Mouse (Mus musculus) heart, embryonic 10.5 days (tissue): Measurements from ENCODE around the gene Timm13. TPM values are rescaled to one million over a fixed set of nuclear protein-coding genes. Genes with fewer than 3 reads are reported as not detected.

Experiments used
- DNase-seq: peaks from one replicate; pipeline ENCODE4 v3.0.0-alpha.2; 2017; ENCODE audit warnings: low spot score
- H3K27ac ChIP-seq: fragments of 300-500 bp; sonication (generic); 2 replicates; pipeline ENCODE4 v1.5.1; 2016; ENCODE audit warnings: mild to moderate bottlenecking
- H3K27me3 ChIP-seq: fragments of 300-500 bp; sonication (generic); 2 replicates; pipeline ENCODE4 v1.6.1; 2016; ENCODE audit warnings: mild to moderate bottlenecking; ENCODE audit not compliant: poor library complexity, insufficient read depth, severe bottlenecking
- H3K36me3 ChIP-seq: fragments of 300-500 bp; sonication (generic); 2 replicates; pipeline ENCODE4 v1.6.1; 2016; ENCODE audit warnings: mild to moderate bottlenecking, moderate library complexity
- H3K4me1 ChIP-seq: fragments of 300-500 bp; sonication (generic); 2 replicates; pipeline ENCODE4 v1.6.1; 2016; ENCODE audit warnings: mild to moderate bottlenecking
- H3K4me3 ChIP-seq: fragments of 300-500 bp; sonication (generic); 2 replicates; pipeline ENCODE4 v1.5.1; 2016; ENCODE audit warnings: mild to moderate bottlenecking, moderate library complexity
- H3K9me3 ChIP-seq: fragments of 300-500 bp; sonication (generic); 2 replicates; pipeline ENCODE4 v1.6.1; 2016; ENCODE audit warnings: mild to moderate bottlenecking, moderate library complexity
- WGBS: fragments of 180-500 bp; shearing (Covaris S2); methylation state at CpG from one replicate; pipeline ENCODE4 v1.1.7; 2016; 5-methylcytosine and 5-hydroxymethylcytosine counted together
- polyA plus RNA-seq: library from polyadenylated mRNA; unstranded; fragments of >200 nt; fragmentation: Nextera tagmentation; extraction: Ambion mirVana; gene quantifications from 2 replicates; pipeline ENCODE4 v1.2.1, GENCODE M21; 2016

Timm13 gene
- polyA plus RNA-seq, 1 experiment from 2014 or later = 363 TPM

DNA sequence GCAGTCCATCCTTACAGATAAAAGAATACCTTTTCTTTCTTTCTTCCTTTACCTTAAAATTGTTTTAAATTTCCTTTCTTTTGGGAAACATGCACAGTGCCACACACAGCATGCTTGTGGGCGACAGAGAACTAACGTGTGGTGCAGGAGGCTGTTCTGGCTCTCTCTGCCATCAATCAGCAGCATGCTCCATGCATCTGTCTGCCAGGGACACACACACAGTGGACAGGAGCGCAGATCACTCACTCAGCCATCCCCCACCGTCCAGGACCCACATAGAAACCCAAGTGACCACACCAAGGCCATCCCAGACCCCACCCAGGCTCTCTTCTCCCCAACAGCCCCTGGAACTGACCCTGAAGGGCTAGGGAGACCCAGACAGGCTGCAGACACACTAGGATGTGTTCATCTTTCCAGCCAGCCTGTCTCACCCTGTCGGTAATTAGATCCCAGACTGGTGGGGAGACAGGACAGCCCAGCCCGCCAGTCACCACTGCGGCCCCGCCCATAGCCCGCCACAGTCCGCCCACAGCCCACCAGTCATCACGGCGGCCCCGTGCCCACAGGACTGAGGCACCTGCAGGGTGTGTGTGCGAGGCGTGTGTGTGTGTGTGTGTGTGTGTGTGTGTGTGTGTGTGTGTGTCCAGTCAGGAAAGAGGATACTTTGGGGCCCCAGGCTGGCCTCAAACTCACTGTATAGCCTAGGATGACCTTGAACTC lies 38.2 kb upstream of the Timm13 start:
- H3K36me3 ChIP-seq = no peaks in the 10 kb centered on the region
- H3K4me1 ChIP-seq = peaks cover 92% of the 10 kb centered on the region
- H3K9me3 ChIP-seq = no peaks in the 10 kb centered on the region
- peak; percentile 88 for DNase-seq
- peak overlapping the region; percentile 91 for H3K27ac ChIP-seq
- whole genome bisulfite sequencing = 10% methylated on average over 15 of the region's 15 CpGs
- peaks cover 43% of the 10 kb centered on the region for H3K27me3 ChIP-seq
- peak overlapping the region; percentile 53 for H3K4me3 ChIP-seq

DNA sequence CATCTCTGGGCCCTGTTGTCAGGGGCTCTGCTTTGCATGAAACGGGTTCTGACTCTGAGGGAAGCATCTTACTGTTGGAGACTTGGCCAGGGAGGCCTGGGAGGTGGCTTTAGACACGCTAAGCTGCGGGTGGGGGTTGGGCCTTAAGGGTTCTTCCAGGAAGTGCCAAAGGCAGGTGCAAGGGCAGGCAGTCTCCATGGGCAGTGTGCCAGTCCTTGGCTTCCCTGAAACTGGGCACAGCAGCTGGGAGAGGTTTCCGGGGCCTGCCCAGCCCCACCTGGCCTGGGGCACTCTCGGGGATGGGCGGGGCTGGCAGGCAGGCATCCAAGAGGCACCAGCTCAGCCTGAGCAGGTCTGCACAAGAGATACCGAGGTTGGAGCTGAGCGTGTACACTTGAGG lies 36.9 kb upstream of the Timm13 start:
- Histone ChIP-seq H3K36me3 (no peaks in the 10 kb centered on the region), H3K27me3 (peaks cover 57% of the 10 kb centered on the region), H3K9me3 (no peaks in the 10 kb centered on the region), H3K4me3 (no peak overlapping the region), H3K27ac (peak overlapping the region; percentile 91), H3K4me1 (peaks cover 92% of the 10 kb centered on the region)
- WGBS = 29% methylated on average over 8 of the region's 8 CpGs
- no peak for DNase-seq

DNA sequence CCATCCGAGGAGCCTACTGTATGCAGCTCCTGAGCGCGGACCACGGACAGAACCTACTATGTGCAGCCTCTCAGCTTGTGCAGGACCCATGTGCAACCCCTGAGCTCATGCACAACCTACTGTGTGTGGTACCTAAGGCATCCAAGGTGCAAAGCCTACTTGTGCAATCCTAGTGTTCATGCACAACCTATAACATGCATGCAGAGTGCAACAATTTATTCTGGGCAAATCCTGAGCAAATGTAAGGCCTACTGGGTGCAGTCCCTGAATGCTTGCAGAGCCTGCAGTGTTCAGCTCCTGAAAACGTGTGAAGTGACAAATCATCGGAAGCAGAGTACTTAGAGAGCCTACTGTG lies 36.0 kb upstream of the Timm13 start:
- Histone ChIP-seq H3K9me3 (no peaks in the 10 kb centered on the region), H3K27ac (peak overlapping the region; percentile 91), H3K4me3 (peak overlapping the region; percentile 61), H3K27me3 (peaks cover 65% of the 10 kb centered on the region), H3K4me1 (peaks cover 96% of the 10 kb centered on the region), H3K36me3 (no peaks in the 10 kb centered on the region)
- 13% methylated on average over 6 of the region's 6 CpGs for WGBS
- DNase-seq = no peak

DNA sequence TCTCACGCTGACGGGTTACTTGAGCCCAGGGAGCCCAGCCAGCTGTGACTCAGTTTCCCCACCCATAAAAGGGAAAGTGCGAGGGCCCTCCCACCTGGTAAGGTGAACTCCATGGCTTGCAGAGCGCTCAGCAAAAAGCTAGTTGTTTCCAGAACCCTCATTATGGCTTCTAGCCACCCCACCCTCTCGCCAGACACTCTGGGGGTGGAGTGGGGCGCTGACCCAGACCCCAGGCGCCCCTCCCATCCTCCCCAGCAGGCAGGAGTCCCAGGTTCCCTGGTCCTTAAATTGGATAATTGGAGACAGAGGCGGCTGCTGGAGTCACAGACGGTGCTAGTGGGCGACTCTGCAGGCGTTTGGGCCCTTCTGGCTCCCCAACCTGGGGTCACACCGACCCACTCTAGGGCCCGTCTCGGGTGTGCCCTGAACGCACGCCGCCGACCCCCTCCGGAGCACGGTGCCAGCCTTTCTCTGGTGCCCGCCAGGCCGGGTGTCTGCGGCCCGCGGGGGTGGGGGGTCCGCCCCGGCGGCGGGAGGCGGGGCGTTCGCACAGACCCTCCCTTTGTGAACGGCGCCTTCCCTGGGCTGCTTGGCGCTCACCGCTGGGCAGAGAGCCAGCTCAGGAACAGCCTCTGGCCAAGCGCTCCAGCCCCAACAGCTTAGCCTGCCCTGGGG lies 35.5 kb upstream of the Timm13 start:
- H3K27me3 ChIP-seq = peaks cover 71% of the 10 kb centered on the region
- DNase-seq = peak; percentile 86
- H3K27ac ChIP-seq = peak overlapping the region; percentile 91
- WGBS = 1% methylated on average over 37 of the region's 37 CpGs
- H3K9me3 ChIP-seq = no peaks in the 10 kb centered on the region
- H3K4me3 ChIP-seq = peak overlapping the region; percentile 61
- H3K36me3 ChIP-seq = no peaks in the 10 kb centered on the region
- peaks cover 96% of the 10 kb centered on the region for H3K4me1 ChIP-seq

DNA sequence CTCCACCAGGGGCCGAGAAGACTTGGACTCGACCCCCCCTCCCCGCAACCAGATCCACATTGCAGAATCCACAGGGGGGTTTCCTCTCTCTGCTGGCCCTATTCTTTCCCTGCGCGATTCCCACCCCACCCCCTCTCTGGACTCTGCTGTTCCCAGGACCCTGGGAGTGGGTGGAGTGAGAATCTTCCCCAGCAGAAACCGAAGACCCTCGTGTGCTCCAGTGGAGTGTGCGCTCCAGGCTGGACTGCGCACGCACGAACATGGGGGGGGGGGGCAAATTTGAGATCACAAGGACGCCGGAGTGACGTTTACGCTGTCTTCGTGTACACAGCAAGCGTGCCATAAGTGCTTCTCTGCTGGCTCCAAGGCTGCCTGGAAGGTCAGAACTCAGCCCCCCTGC lies 34.9 kb upstream of the Timm13 start:
- peak overlapping the region; percentile 61 for H3K4me3 ChIP-seq
- H3K9me3 ChIP-seq = no peaks in the 10 kb centered on the region
- peak overlapping the region; percentile 91 for H3K27ac ChIP-seq
- WGBS = 8% methylated on average over 17 of the region's 17 CpGs
- DNase-seq = no peak
- peaks cover 96% of the 10 kb centered on the region for H3K4me1 ChIP-seq
- H3K36me3 ChIP-seq = no peaks in the 10 kb centered on the region
- peaks cover 76% of the 10 kb centered on the region for H3K27me3 ChIP-seq

DNA sequence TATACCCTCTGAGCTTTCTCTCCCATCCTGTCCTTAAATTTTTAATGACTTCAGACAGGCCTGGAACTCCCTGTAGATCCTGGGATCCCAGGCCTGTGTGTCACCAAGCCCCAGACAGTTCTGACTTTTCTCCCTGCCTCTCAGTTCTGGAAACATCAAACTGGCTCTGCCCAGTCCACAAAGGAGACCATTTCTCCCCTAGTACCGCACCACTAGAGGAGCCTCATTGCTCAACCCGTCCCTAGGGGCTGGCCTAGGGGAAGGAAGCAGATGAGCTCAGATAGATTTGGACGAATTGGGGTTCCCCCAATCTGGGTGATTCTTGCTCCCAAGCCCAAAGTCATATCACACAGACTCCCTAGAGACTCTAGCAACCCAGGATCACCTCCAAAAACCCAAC lies 34.5 kb upstream of the Timm13 start:
- Histone ChIP-seq H3K27ac (peak overlapping the region; percentile 91), H3K4me1 (peaks cover 96% of the 10 kb centered on the region), H3K9me3 (no peaks in the 10 kb centered on the region), H3K36me3 (no peaks in the 10 kb centered on the region), H3K27me3 (peaks cover 80% of the 10 kb centered on the region), H3K4me3 (peak overlapping the region; percentile 61; the same call in 1 of the 2 replicates)
- DNase-seq = no peak
- 17% methylated on average over 3 of the region's 3 CpGs for whole genome bisulfite sequencing

DNA sequence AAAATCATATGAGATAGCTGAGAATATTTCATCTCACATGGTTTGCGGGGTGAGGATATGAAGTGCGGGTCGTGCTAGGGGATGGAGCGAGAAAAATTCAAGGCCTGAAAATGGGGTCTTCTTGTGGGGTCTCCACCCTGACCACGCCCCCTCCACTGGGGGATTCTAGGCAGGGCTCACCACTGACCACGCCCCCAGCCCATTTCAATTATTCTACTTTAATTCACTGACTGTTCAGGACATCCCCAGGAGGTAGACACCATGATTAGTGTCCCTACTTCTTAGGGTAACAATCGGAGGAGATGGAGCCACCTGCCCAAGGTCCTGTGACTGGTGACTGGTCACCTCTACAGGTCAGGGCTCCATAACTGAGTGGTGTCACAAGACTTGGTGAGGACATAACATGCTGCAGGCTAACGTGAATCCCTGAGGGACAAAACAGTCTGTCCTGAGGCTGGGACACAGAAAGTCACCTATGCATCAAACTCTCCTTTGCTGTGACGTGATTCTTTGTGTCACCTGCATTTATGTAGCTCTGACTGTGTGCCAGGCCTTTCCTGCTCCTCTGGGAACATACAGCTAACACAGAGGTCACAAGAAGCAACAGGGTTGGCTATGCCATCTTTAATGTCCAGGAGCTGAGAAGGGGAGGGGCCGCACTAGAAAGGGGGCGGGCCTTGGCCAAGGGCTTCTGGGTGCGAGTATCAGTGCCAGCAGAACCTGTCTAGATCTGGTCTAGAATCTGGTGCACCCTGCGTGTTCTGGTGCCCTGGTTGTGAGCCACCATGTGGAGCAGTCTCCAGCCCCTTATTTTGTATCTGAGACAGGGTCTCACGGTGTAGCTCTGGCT lies 33.6 kb upstream of the Timm13 start:
- peaks cover 93% of the 10 kb centered on the region for H3K4me1 ChIP-seq
- H3K9me3 ChIP-seq = no peaks in the 10 kb centered on the region
- no peaks in the 10 kb centered on the region for H3K36me3 ChIP-seq
- H3K27ac ChIP-seq = 0 out of 2 replicates have a peak overlapping the region, but pooled peaks have one; percentile 31
- DNase-seq = no peak
- H3K4me3 ChIP-seq = no peak overlapping the region
- WGBS = 50% methylated on average over 14 of the region's 14 CpGs
- H3K27me3 ChIP-seq = peaks cover 80% of the 10 kb centered on the region

DNA sequence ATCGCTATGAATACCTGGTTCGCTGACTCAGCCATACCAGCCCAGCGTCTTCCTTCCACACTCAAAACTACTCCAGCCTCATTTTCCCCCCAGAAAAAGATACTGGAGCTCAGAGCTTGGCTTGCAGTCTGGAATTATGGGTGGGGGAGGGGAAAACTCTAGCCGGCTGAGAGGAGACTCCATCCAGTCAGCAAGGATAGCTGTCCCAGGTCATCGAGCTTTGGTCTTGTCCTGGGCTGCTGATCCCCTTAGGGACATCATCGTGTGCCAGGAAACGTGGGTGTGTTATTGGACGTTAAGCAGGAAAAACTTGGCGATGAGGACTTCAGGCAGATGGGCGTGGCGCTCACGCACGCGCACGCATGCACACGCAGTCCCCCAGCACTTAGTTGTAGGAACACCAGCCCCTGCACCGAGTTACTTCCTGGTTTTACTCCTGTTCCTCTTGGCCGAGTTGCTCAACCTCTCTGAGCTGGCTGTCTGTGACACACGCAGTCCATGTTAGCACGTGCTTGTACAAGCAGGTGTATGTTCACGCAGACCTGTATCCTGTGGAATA lies 32.7 kb upstream of the Timm13 start:
- Histone ChIP-seq H3K27ac (peak overlapping the region; percentile 84), H3K36me3 (no peaks in the 10 kb centered on the region), H3K4me1 (peaks cover 93% of the 10 kb centered on the region), H3K9me3 (no peaks in the 10 kb centered on the region), H3K4me3 (peak overlapping the region; percentile 74), H3K27me3 (peaks cover 79% of the 10 kb centered on the region)
- no peak for DNase-seq
- WGBS = 4% methylated on average over 21 of the region's 21 CpGs

DNA sequence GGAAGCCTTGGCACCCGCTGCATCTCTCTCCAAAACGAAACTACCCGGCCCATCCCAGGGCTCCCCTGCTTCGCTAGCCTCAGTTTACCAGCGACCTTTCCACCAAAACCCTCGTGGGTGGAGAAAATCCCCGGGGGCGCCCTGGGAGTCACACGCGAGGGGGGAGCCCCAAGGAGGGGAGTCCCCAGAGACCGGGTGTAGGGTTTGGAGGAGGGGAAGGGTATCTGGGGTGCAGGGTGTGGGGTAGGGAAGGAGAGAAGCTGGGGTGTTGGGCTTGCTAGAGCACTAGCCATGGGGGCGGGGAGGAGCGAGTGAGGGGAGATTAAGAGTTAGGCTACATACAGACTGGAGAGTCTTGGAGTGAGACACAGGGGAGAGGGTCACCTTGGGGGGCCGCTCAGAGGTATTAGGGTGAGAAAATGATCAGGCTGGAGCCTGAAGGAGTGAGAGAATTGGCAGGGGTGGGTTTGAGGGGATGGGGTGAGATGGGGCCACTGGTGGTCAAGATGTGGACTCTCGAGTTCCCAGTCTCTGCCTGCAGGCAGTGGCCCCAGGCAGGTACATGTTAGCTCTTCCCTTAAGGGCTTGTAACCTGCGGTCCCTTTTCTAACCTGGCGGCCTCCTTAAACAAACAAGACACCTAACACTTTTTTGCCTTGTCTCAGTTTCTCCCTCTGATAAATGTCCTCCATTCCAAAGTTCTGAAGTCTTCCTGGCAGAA lies 32.1 kb upstream of the Timm13 start:
- H3K27ac ChIP-seq = peak overlapping the region; percentile 84
- peak overlapping the region; percentile 74 for H3K4me3 ChIP-seq
- WGBS = 1% methylated on average over 17 of the region's 17 CpGs
- H3K36me3 ChIP-seq = no peaks in the 10 kb centered on the region
- peaks cover 87% of the 10 kb centered on the region for H3K4me1 ChIP-seq
- DNase-seq = no peak
- no peaks in the 10 kb centered on the region for H3K9me3 ChIP-seq
- peaks cover 72% of the 10 kb centered on the region for H3K27me3 ChIP-seq

DNA sequence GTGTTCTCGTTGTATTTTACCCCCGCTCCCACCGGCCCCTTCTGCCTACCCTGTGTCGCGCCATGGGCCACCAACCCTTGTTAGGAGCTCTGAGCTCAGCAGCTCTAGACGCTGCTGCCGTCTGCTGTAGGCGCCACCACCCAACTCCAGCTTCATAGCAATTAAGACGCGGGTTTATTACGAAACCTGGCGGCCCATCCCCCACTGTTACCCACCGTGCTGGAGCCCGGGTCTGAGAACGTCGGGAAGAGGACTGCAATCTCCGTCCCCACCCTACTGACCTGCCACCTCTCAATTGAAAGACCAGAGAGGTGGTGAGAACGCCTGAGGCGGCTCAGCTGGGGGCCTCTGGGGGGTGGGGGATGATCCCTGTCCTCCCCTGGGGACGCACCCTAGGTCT lies 31.4 kb upstream of the Timm13 start:
- Histone ChIP-seq H3K36me3 (no peaks in the 10 kb centered on the region), H3K9me3 (no peaks in the 10 kb centered on the region), H3K27ac (peak overlapping the region; percentile 84), H3K27me3 (peaks cover 66% of the 10 kb centered on the region), H3K4me1 (peaks cover 82% of the 10 kb centered on the region), H3K4me3 (peak overlapping the region; percentile 74)
- WGBS = under 1% methylated on average over 20 of the region's 20 CpGs
- DNase-seq = no peak

DNA sequence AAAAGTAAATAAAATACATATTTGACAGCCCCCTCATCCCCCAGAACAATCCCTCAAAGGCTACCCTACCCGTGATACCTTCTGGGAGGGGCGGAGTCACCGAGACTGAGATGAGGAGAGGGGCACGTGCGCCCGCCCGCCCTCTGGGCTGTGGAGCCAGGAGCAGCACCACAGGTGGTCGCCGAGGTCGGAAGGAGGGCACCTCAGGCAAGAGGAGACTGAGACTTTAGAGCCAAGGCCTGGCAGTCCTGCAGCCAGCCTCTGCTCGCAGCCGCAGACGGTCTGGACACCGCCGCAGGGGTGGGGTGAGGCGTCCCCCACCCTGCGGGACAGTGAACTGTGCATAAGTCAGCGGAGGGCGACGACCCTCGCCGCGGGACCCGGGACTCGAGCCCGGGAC lies 30.9 kb upstream of the Timm13 start:
- WGBS = 3% methylated on average over 26 of the region's 26 CpGs
- peaks cover 61% of the 10 kb centered on the region for H3K27me3 ChIP-seq
- no peak for DNase-seq
- H3K9me3 ChIP-seq = no peaks in the 10 kb centered on the region
- H3K36me3 ChIP-seq = no peaks in the 10 kb centered on the region
- H3K4me3 ChIP-seq = peak overlapping the region; percentile 74
- H3K4me1 ChIP-seq = peaks cover 81% of the 10 kb centered on the region
- peak overlapping the region; percentile 84 for H3K27ac ChIP-seq

DNA sequence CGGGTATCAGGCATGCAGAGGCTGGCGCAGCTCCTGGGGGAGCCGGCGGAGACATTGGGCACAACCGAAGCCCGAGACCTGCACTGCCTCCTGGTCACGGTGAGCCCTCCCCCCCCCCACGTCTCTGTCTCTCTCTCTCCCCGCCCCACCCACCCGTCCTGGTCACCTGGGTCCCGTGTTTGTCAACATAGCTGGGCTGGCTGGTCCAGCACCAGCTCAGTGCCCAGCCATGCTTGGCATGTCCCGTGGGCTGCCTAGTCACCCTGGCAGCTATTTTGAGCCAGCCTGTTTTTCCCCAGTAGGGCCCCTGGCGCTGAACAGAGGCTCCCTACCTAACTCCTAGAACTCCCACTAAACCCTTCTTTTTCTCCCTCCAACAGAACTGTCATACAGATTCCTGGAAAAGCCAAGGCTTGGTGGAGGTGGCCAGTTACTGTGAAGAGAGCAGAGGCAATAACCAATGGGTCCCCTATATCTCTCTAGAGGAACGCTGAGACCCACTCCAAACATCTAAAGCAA lies 30.4 kb upstream of the Timm13 start:
- Histone ChIP-seq H3K4me3 (peak overlapping the region; percentile 74), H3K36me3 (no peaks in the 10 kb centered on the region), H3K27me3 (peaks cover 56% of the 10 kb centered on the region), H3K9me3 (no peaks in the 10 kb centered on the region), H3K27ac (peak overlapping the region; percentile 84), H3K4me1 (peaks cover 76% of the 10 kb centered on the region)
- WGBS = 4% methylated on average over 13 of the region's 14 CpGs
- DNase-seq = no peak
